Mouse (Mus musculus) spleen, postnatal 0 days (tissue): Measurements from ENCODE around the gene Gm10471. TPM values are rescaled to one million over a fixed set of nuclear protein-coding genes. Genes with fewer than 3 reads are reported as not detected.

ENCODE experiments used
- polyA plus RNA-seq: library from polyadenylated mRNA; unstranded; fragments of >200 nt; fragmentation: Nextera tagmentation; extraction: Ambion mirVana; gene quantifications from 2 replicates; pipeline ENCODE4 v1.2.1, GENCODE M21; 2015

Gene Gm10471
- polyA plus RNA-seq: not detected in 2 replicates

GRCm38 (mm10) chr5:26089191-26089590, at the start of gene Gm10471:
Gene Gm10471 (minus strand): TSS chr5:26089291.

GRCm38 (mm10) chr5:26121321-26121720, 32.2 kb upstream of the Gm10471 start, which contains the start of gene Gm10220:
Gene Gm10220 (minus strand): TSS chr5:26121421.

GRCm38 (mm10) chr5:26105262-26105661, 16.2 kb upstream of the Gm10471 start, which contains the start of gene 5031410I06Rik:
Gene 5031410I06Rik (minus strand): TSS chr5:26105362.

GRCm38 (mm10) chr5:26058481-26058880, 30.6 kb downstream of the Gm10471 start, which contains the start of gene Gm7347:
Gene Gm7347 (minus strand): TSS chr5:26058581.

GRCm38 (mm10) chr5:26039458-26039857, 49.6 kb downstream of the Gm10471 start, which contains the start of gene Speer4a:
Gene Speer4a (minus strand): TSS chr5:26039558.

Other genes with a start within 250 kb of the Gm10471 start
- 0.04 TPM in 1 of 2 replicates, not detected in the other for gene Gm21663, start 146.9 kb downstream of the Gm10471 start, polyA plus RNA-seq
- gene Gm21671, start 134.9 kb downstream of the Gm10471 start, polyA plus RNA-seq: not detected in 2 replicates
- not detected in 2 replicates for gene Gm21680, start 116.6 kb downstream of the Gm10471 start, polyA plus RNA-seq
- not detected in 2 replicates for gene Gm21698, start 100.6 kb downstream of the Gm10471 start, polyA plus RNA-seq
- gene Gm1979, start 84.5 kb downstream of the Gm10471 start, polyA plus RNA-seq: not detected in 2 replicates
- not detected in 2 replicates for gene Gm5862, start 66.4 kb downstream of the Gm10471 start, polyA plus RNA-seq
- gene Speer4a, start 49.7 kb downstream of the Gm10471 start, polyA plus RNA-seq: not detected in 2 replicates
- gene Gm7347, start 30.7 kb downstream of the Gm10471 start, polyA plus RNA-seq: not detected in 2 replicates
- not detected in 2 replicates for gene 5031410I06Rik, start 16.1 kb upstream of the Gm10471 start, polyA plus RNA-seq
- not detected in 2 replicates for gene Gm10220, start 32.1 kb upstream of the Gm10471 start, polyA plus RNA-seq
- gene Gm7361, start 168.4 kb upstream of the Gm10471 start, polyA plus RNA-seq: 0.04 TPM in 1 of 2 replicates, not detected in the other